Mouse (Mus musculus): ENCODE measurements around the gene Odf3.
A peak's percentile ranks its signal among the peaks of the same experiment; 100 is the strongest.

The Odf3 gene

DNA sequence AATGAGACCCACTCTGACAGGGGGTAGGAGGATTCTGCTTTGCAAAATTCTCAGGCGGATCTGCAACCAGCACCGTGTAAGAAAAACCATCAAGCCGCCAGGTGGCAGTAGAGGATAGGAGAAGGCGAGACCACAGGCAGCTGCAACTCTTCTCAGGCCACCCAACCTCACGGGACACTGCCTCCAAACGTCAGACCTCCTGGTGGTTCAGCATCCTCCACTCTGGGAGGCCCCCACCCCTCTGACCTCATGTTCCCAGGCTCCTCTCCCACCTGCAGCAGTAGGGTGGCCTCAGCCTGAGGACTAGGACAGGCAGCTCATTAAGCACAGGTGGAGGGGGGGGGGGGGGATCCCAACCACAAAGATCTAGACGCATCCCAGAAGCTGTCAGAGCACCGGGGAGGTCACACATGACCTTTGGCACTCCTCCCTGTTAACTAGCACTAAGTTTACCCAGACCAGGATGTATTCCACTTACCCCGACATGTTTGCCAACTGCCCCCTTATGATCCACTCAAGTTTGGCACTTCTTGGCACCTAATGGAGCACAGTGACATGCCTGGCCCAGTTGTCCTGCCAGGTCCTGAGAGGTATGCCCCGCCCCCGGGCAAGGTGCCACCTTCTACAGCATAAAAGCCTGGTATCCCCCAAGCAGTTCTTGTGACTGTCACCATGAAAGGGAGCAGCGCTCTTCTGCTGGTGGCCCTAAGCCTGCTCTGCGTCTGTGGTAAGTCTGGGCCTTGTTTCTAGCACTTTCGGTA lies 2.5 kb upstream of the Odf3 start, which contains the start of gene Scgb1c1:
TSS of gene Scgb1c1 (plus strand) at position 643 of the 761 bp plus-strand sequence.
- DNase-seq = peak; percentile 73 to 93

GRCm38 (mm10) chr7:140845683-140846082 lies 1.9 kb upstream of the Odf3 start:
- no peak for DNase-seq

- no peak for DNase-seq
Observed at GRCm38 (mm10) chr7:140846676-140847075, 929 bp upstream of the Odf3 start.

GRCm38 (mm10) chr7:140848591-140848990 lies 986 bp downstream of the Odf3 start:
- DNase-seq = no peak

GRCm38 (mm10) chr7:140851916-140852315 lies 4.3 kb downstream of the Odf3 start:
- DNase-seq = no peak

DNA sequence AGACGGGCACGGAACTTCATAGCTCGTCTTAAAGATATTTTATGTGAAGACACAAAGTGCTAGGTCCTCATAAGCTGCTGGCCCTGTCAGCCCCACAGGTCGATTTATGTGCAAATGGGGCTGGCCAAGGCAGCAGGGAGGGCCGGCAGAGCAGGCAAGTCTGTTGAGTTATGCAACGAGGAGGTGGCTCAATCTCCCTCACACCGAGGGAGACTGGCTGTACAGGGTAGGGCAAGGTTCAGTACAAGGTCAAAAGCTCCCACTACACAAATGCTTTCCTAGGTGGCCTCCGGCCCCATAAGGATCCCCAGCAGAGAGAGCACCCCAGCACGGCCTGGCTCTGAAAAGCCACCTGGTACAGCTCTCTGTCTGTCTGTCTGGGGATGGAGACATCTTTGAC lies 5.8 kb downstream of the Odf3 start:
- DNase-seq = no peak

DNA sequence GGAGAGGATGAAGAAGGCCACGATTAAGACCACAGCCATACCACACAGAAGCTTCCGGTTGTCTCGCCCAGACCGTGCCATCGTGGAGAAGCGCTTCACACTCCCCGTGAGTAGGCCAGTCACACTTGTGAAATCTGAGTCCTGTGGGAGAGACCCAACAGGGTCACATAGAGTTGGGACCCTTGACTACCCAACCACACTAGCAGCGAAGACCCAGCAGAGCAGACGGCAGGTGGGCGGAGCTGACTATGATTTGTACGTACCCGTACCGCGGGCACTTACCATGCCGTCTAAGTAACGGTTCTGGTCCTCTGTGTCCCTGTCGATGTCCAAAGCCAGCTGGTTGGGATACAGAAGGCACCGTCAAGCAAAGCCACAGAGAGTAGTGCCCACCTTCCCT lies 6.9 kb downstream of the Odf3 start:
- no peak for DNase-seq

GRCm38 (mm10) chr7:140855181-140855580 lies 7.6 kb downstream of the Odf3 start:
- DNase-seq = no peak

- DNase-seq = peak; percentile 66 to 67
Observed at GRCm38 (mm10) chr7:140855860-140856784, 8.5 kb downstream of the Odf3 start, which contains the start of gene Gm45785. Gene Gm45785 (minus strand): TSS chr7:140856331.

DNA sequence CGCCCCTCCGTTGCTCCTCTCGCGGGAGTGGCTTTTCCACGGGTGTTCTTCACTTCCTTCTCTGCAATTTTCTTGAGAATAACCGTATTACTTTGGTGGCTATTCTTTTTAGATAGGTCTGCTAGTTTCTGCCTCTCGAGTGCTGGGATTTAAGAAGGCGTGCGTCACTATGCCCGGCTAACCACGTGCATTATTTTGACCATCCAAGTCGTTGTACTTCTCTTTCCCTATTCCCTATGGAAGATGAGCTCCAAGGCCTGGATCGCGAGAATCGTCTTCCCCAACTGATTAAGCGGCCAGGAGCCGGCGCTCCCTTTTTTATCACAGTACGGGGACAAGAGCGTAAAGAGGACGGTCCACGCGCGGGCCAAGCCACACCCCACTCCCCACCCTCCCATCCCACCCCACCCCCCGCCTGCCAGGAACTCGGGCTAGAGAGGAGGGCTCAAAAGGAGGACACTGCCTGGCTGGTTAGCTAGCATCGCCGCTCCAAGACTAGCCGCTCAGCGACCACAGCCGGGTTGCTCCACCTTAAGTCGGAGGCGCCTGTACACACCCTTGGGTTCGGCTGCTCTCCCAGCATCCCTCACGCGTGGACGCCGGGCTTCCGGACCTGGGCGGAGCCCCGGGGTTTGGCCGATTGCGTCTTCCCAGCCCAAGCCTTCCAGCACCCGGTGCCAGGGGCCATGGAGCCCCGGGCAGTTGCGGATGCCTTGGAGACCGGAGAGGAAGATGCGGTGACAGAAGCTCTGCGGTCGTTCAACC lies 9.4 kb downstream of the Odf3 start, which contains the start of gene Ric8a:
TSS of gene Ric8a (plus strand) at position 173 of the 765 bp plus-strand sequence.
- peak; percentile 79 to 85 for DNase-seq

DNA sequence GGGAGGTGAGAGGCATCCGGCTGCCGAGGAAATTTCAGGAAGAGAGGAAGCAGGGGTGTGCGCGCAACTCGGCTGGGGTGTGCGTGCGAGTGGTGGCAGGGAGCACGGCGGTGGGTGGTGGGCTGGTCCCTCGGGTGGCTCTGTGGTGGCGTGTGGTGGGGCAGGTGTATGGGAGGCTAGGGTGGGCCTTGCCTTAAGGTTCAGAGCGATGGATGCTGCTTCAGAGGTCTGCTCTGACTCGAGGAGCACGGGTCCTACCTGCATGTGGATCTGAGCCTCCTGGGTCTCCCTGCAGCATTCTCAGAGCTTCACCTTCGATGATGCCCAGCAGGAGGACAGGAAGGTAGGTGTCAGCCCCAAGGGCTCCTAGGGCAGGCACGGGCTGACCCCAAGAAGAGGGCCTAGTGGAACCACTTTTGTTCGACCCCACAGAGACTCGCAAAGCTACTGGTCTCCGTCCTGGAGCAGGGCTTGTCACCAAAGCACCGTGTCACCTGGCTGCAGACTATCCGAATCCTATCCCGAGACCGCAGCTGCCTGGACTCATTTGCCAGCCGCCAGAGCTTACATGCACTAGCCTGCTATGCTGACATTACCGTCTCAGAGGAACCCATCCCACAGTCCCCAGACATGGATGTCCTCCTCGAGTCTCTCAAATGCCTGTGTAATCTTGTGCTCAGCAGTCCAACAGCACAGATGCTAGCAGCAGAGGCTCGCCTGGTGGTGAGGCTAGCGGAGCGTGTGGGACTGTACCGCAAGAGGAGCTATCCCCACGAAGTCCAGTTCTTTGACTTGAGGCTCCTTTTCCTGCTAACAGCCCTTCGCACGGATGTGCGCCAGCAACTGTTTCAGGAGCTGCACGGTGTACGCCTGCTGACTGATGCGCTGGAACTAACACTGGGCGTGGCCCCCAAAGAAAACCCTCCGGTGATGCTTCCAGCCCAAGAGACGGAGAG lies 10.2 kb downstream of the Odf3 start, which contains the start of gene Bet1l:
TSS of gene Bet1l (minus strand) at position 28 of the 956 bp plus-strand sequence.
- no peak for DNase-seq

GRCm38 (mm10) chr7:140858746-140859145 lies 11.1 kb downstream of the Odf3 start:
- DNase-seq = no peak

GRCm38 (mm10) chr7:140859997-140860396 lies 12.4 kb downstream of the Odf3 start:
- DNase-seq = no peak

GRCm38 (mm10) chr7:140860728-140861127 lies 13.1 kb downstream of the Odf3 start:
- no peak for DNase-seq

GRCm38 (mm10) chr7:140864761-140865160 lies 17.2 kb downstream of the Odf3 start:
- no peak for DNase-seq

GRCm38 (mm10) chr7:140874224-140874623 lies 26.6 kb downstream of the Odf3 start:
- DNase-seq = no peak

DNA sequence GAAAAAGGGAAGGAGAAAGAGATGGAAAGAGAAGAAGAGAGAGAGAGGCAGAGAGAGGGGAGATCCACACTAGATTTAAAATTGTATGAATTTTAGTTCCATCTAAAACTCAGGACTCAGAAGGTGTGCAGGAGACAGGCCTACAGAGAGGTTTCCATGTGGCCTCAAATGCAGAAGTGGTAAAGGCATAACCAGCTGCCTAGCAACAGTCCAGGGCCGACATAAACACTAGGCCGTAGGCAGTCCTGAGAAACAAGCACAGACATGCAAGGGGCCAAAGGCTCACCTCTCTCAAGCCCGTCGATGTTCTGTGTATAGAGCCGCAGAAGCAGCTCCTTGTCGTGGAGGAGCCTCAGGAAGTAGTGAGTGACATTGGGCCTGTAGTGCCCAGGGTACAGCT lies 29.8 kb downstream of the Odf3 start:
- no peak for DNase-seq

GRCm38 (mm10) chr7:140879355-140879754 lies 31.8 kb downstream of the Odf3 start:
- no peak for DNase-seq

GRCm38 (mm10) chr7:140880419-140880818 lies 32.8 kb downstream of the Odf3 start:
- no peak for DNase-seq

GRCm38 (mm10) chr7:140880865-140881515 lies 33.4 kb downstream of the Odf3 start:
- no peak for DNase-seq
